Mouse (Mus musculus) lung, adult 2 months (tissue): ENCODE results near the gene Fdps.

Experiments used
- CTCF ChIP-seq: fragments of 200-500 bp; IDR thresholded peaks from 2 replicates; pipeline ENCODE4 v1.5.1; 2011; ENCODE audit warnings: mild to moderate bottlenecking, low read length, control low read depth; ENCODE audit not compliant: insufficient read depth
- POLR2A ChIP-seq: fragments of 200-500 bp; IDR thresholded peaks from 2 replicates; pipeline ENCODE4 v1.6.1; 2011; ENCODE audit warnings: low read depth, mild to moderate bottlenecking, control low read depth, low read length, borderline replicate concordance; ENCODE audit errors: extremely low read depth

DNA sequence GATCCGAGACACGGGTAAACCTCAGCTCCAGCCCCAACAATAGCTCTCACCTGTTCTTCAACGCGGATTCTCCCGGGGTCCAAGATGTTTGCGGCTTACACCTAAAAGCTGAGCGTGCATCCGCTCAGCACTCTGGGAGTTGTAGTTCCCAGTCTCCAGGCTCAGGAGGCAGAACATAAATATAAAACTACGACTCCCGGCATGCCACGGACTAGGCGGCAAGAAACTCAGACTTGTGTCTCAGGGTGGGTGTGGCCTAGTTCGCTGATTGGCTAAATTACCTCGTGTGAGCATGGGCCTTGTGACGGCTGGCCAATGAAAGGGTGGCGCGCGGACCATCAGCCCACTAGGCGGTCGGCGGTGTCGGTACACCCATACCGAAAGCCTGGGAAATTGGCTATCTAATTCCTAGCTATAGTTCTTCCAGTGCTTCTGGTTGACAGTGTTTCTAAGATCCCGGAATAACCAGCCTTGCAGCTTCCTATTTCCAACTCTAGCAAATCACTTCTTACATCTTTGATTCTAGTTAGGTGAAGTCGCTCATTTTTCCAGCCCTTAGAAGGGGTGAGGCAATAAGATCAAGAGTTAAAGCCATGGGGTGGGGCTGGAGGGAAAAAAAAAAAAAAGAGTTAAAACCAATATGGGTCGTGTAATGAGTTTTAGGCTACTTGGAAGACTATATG lies at the start of gene Fdps:
- TF ChIP-seq POLR2A (peak; percentile 64; the same call in 1 of the 2 replicates), CTCF (no peak)
